Mouse (Mus musculus) layer of hippocampus, adult 18-20 months (tissue): ENCODE data around the gene Adh1. TPM values are rescaled to one million over a fixed set of nuclear protein-coding genes. Genes with fewer than 3 reads are reported as not detected.

ENCODE experiments used
- DNase-seq, 2 experiments: peaks; one replicate each; pipeline ENCODE4 v3.0.0; 2022; ENCODE audit warnings: low spot score in 2 of 2
- total RNA-seq, 2 experiments: library from RNA; stranded (reverse); gene quantifications; 2 replicates each; pipeline ENCODE4 v1.2.3; 2021

The Adh1 gene
- total RNA-seq, 2 experiments from 2014 or later, result 0.53 to 0.74 TPM

DNA sequence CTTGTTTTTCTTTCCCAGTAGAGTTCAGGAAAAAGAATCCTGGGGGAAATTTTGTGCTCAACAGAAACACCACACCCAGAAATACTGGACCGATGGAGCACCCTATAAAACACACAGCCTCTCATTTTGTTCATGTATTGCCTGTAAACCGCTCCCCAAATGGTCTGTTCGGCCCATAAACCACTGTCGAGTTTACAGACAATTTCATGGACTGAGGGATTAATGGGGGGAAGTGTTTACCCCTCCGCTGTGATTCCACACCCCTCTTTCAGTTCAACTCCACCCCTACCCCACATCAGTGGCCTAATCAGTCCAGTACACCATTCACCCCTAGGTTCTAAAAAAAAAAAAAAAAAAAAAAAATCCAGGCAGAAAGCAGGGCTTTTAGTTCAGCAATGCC is 19.8 kb upstream of the Adh1 start:
- DNase-seq, result no peak

DNA sequence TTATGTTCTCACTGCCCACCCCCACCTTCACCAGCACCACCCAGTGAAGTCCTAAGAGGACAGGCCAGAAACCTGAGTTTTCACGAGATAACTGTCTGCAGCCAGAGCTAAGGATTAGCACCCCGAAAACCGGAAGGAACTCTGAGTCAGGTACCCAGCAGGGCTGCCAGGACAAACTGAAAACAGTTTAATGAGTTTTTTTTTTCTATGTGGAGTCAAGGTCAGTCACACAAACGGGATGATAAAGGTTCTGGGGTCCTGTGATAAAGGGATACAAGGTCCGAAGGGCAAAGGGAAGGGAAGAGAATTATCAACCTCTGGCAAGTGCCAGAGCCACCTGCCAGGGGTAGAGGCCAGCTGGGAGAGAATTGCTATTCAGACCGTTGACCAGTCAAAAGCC is 19.4 kb upstream of the Adh1 start:
- no peak for DNase-seq

DNA sequence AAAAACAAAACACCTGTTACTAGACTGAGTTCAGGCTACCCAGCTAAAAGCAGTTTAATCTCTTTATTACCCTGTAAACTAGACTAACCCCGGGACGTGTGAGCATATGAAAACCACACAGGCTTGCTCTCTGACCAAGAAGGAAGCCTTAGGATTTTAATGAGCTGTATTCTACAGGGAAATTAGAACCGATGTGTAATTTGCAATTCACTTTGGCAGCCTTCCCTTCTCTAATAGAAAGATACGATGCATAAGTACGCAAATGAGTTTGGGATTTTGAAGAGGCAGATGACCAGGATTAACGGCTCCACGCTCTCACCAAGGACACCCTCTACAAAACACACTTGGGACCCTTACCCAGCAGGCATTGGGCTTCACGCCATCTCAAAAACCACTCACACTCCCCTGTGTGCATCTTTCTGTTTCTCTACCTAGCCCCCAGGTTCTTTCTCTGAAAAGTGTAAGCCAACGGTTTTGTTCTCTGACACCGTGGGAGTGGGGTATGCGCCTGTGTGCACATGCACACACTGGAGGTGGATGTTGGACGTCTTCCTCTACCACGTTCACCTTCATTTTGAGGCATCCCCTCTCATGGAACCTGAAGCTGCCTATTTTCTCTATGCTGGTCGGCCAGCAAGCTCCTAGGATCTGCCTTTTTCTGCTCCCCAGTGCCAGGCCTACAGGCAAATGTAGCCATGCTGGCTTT is 18.6 kb upstream of the Adh1 start:
- DNase-seq, result no peak

DNA sequence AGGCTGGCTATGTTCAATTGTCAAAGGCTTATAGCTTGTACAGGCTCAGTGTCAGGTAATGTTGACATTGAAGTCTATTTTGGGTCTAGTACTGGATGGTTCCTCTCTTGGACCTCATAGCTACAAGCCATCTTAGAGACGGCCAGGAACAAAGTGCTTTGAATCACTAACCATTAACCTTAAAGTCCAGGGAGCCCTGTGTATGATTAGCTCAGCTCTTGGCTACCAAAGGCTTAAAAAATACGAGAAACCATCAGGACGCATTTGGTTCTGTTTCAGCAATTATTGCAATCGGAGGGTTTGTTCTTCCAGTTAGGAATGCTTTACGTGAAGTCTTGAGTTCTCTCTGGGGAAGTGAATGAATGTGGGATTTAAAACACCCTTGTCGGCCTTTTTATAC is 17.9 kb upstream of the Adh1 start:
- DNase-seq, result no peak

DNA sequence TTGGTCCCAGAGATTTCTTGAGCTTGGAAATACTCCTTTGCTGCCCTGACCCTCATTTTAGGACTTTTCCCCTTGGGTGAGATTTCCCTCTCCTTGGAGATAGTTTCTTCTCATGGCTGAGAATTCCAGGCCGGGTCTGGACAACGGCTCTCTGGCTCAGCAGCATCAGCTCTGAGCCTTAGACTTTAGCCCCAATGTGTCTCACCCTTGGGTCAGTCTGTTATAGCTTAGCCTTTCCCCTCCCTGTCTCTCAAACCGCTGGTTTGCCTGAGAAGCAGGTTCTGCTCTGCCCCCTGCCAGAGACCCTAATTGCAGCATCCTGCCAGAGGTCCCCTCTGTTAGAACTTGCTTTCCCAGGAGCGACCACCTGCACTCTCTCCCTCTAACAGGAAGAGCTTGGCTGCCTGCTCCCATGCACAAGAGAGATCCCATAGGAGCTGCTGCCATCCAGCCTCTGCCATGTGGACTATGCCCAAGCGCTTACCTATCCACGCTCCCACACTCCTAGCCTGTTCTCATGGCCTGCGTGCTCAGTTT is 16.4 kb upstream of the Adh1 start:
- no peak for DNase-seq

DNA sequence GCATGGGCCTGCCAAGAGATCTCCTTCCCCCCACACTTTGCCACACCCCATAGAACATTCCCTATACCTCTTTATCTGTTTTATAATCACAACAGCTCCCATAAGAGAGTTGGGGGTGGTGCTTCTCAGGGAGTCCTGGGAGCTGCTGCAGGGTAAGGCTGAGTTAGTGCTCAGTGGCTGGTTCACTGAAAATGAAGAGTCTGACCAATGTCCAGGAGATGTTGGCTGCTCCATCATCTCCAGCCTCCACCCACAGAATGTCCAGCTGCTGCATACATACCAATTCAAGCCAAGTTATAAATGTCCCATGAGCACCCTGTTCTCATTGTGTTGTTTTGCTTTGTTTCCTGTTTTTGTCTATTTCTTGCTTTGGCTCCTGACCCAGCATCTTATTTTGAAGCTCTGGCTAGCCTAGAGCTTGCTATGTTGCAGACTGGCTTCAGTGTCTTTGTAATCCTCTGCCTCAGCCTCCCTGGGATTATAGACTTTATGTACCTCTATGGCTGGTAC is 14.2 kb upstream of the Adh1 start:
- DNase-seq, result no peak

DNA sequence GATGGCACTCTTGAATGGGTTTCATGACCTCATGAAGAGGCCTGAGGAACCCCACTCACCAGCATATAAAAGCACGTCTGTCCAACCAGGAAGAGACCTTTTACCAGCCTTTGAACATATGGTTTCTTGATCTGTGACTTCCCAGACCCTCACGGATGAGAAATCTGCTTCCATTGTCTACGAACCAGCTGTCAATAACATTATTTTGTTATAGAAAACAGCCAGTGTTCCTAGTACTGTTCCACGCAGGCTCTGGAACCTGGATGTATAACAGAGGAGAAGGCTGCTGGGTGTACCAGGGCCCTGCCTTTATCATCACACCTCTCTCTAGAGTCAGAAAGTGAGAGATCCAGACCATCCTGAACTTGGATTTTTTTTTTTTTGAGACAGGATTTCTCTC is 13.6 kb upstream of the Adh1 start:
- DNase-seq, result no peak

DNA sequence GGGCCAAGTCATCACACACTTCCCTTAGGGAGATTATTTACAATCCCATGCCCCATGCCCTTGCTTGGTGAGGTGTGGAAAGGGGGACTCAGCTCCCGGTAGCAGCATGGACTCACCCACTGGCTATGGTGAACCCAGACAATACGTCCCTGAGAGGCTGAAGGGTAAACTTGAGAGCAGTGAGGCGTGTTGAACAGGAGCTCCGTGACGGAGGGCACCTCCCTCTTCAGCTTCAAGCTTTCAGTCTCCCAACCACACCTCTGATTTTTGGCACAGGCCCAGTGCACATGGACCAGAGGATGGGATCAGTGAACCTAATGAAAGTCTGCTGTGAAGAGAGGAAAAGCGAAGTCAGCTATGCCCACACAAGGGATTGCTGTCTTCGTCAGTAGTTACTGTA is 12.8 kb upstream of the Adh1 start:
- no peak for DNase-seq

DNA sequence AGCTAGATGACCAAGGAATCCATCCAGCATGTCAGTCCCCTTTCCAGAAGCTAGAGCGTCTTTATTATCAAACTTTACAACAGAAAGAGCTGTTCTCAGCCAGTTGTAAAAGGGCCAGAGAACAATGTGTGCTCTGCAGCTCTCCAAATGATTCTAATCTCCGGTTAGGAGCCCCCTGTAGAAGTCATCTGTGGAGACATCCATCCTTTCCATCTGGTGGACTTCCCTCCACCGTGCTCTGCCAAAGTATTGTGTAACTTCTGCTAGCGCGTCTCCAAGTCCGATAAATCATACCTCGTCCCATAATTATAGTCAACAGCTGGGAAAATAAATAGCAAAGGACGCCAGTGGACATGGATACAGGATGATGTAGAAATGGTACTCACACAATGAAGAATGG is 12.0 kb upstream of the Adh1 start:
- DNase-seq, result no peak

DNA sequence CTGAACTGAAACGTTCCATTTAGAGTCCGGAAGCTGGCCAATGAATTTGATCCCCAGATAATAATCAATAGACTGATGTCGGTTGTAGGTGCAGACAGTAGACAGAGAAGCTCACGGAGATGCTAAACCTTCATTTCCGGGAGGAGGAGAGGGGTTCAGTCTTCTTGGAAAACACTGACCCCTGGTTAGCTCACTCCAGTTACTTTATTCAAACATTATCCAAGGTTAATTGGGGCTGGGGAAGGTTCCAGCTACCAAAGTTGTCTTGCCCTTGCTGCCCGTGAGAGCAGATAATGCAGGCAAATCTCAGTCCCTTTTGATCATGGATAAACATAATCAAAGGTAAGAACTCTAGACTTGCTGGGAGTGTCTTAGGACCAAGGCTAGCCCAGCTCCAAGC is 9.6 kb upstream of the Adh1 start:
- DNase-seq, result no peak

DNA sequence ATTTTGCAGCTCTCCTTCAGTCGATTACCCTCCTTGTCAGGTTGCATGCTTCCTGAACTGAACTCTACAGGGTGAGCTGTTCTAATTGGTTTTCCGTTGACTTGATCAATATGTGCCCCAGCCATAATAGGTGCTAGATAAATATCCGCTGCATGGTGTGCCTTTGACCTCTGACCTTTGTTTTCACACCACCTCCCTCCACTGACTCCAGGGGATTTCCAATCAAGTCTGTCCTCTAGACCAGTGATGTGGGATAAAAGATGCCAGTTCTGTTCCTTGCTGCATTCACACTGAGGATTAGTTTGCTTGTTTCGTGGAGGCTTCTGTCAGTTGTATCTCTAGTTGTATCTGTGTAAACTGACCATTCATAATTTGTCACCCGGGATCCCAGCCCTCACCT is 6.6 kb upstream of the Adh1 start:
- DNase-seq, result no peak

DNA sequence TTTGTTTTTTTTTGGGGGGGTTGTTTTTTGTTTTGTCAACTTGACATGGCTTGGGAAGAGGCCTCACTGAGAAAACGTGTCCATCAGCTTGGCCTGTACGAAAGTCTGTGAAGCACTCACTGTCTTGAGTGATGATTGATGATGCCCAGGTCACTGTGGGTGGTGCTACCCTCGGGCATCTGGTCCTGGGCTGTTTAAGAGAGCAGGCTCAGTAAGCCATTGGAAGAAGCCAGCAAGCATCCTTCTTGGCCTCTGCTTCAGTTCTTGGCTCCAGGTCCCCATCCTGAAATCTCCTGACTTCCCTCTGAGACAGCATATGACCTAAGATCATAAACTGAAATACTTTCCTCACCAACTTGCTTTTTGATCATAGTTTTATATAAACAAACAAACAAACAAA is 5.4 kb upstream of the Adh1 start:
- no peak for DNase-seq

DNA sequence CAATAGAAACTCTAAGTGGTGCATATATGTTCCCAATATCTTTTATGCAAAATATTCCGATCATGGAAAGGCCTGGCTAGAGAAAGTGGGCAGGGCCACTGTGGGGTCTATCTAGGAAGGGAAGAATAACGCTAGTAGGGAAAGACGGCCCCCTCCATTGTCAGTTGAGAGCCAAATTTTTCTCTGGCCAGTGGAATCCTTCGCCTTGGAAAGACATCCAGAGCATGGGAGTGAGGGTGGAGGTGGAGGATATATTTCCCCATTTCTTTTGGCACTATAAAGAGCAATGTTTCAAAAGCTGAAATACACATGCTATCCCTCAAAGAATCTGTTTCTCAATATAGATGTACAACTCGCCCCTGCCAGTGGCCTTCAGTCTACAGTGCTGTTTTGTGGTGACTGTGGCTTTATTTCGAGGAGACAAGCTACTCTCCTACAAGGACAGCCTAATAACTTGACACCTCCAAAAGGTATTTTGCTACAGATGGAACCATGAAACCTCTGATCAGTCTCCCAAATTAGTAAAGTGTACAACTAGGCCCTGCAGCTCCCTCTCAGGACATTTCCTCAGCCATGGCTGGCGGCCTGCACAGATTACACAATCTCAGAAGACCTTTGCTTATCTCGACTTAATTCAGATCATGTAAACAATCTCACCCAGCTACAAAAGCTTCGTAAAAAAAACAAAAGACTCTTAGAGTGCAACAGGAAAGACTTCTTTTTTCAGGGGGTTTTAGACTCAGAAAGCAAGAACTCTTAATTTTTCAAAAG is 4.8 kb upstream of the Adh1 start:
- DNase-seq, result no peak

DNA sequence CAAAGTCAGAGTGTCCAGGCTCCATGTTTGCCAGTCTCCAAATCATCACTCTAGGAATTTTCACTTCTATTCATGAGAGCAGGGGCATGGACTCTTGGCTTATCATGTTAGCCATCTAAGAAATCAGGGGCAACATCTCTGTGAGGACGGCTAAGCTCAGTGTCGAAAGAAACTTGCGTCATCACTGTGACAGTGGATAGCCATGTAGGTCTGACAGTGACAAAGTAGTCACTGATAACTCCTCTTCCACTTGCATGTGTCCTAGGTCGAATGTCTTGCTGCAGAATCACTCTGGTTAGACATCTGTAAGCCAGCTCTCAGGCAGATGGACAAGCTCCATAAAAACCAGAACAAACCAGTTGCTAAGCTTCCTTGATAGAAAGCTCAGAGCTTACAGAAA is 1.8 kb downstream of the Adh1 start:
- DNase-seq, result no peak

DNA sequence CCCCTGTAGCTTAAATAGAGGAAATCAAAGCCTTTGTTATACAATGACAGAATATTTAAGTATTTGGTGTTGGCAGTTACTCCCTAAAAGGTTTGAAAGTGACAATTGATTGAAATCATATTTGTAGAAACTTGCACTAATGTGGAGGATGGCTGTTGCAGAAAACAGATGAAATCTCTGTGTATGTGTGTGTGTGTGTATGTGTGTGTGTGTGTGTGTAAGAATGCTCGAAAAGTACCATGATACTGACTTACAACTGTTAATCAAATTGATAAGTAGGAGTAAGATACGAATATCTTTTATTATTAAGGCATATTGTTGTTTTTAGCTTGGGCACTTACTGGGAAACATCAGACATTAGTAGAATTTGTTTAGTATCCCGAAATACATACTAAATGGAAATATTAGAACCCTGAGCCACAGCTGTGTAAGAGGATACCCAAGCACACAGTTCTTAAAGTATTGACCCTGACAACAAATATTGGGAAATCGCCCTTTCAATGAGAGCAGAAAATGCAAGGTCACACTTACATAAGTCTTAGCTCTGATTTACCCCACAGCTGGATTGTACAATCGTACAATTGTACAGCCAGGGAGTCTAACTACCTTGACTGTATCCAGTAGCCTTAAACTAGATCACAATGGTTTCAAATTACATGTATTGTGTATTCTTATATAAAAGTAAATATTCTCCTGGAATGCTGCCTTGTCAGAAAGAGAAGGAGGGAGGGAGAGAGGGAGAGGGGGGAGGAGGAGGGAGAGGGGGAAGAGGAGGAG is 2.6 kb downstream of the Adh1 start:
- no peak for DNase-seq

DNA sequence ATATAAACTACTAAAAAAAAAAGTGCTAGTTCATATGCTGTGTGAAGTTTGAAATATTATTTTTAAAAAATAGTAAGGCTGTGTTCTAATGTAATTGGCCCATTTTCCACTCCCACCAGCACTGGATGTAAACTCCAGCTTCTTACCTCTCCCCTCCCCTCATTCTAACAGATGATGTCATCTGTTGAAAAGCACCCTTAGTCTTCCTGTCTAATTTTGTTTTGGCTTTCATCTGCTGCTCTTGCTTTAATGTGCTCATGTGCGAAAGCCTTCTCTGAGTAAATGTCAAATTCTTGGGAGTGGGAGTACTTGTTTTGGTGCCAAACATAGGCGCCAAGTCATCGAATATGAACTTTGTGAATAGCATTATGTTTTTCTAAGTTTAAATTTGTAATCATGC is 3.9 kb downstream of the Adh1 start:
- DNase-seq, result peak in 1 of 2 experiments; percentile 19

DNA sequence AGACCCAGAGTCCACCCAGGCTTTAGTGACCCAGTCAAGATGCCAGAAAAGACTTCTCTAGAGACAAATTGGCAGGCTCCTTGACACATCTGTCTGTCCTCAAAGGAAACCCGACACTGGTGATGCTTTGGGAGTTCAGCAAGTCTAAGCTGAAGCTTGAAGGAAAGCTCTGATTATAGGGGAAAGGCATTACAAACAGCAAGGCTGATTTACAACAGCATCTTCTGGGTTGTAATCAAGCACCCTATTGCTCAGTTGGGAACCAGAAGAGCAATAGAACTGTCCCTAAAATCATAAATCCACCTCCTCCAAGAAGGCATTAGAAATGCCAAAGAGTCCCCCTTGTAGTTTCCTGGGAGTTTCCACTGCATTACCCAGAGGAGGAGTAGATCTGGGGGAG is 9.7 kb downstream of the Adh1 start:
- no peak for DNase-seq

DNA sequence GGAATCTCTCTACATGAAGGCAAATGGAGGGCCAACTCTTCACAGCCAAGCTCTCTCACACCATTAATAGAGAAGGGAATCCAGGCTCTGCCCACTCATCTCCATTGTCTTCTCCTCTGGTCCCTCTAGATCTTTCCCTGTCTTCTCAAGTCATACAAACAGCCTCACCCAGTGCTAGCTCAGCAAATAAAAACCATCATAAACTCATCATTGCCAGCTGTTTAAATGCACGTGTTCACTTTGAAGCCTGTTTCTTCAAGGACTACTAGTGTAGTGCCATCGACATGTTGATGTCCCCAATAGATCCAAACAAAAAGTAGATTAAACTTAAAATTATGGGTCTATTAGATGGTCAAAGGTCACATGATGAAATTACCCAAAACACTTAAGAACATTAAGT is 10.5 kb downstream of the Adh1 start:
- DNase-seq, result no peak

DNA sequence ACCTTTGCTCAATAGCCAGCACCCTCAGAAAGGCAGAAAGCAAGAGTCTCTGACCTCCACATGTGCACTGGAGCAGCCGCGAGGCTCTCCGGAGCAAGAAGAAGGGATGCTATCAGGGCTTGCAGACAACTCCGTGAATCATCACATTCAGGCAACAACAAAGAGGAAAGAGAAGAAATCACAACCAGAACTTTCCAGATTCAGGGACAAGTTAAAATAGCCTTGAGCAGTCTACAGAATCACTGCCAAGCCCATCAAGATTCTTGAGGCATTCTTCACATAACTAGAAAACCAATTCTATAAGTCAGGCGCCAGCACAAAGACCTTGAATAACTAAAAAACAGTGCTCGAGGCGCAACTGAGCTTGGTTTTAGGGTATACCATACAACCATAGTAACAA is 12.3 kb downstream of the Adh1 start:
- no peak for DNase-seq

DNA sequence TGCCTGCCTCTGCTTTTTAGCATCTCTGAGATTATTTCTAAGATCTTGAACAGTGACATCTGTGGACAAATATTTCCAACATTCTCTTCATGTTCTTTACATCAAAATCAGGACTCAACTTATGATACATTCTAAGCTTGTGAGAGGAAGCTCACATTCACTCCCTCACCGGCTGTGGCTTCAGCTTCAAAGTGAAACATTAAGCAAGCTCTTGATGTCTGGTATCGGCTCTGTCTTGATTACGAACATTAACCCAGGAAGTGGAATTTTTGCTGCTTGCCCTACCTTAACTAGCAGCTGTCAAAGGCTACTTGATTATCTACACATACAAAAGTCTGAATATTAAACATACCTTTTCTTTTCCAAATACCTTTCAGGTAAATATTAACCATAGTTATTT is 14.3 kb downstream of the Adh1 start:
- DNase-seq, result no peak

DNA sequence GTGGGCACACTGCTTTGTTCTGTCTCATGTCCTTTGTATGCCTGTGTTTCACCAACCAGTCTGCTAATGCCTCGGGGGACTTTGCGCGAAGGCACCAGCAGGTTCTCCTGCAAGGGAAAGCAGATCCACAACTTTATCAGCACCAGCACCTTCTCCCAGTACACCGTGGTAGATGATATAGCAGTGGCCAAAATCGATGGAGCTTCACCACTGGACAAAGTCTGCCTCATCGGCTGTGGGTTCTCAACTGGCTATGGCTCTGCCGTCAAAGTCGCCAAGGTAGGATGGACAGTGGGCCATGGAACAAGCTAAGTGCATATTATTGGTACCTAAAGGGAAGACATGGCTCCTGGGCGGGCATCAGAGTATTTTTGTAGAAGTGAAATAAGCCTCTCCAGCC is 21.8 kb downstream of the Adh1 start:
- DNase-seq, result no peak

DNA sequence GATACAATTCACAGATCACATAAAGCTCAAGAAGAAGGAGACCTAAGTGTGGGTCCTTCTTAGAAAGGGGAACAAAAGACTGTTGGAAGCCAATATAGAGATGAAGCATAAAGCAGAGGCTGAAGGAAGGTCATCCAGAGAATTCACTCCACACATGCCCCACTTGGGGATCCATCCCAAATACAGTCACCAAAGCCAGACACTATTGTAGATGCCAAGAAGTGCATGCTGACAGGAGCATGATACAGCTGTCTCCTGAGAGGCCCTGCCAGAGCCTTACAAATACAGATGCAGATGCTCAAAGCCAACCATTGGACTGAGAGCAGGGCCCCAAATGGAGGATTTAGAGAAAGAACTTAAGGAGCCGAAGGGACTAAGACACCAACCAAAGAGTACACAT is 23.0 kb downstream of the Adh1 start:
- DNase-seq, result no peak
